Mouse (Mus musculus) right cerebral cortex, postnatal 4 days (tissue): ENCODE measurements around the gene Selenbp1.

ENCODE experiments used
- DNase-seq: peaks from one replicate; pipeline ENCODE4 v3.0.0-alpha.2; 2022

Gene Selenbp1

DNA sequence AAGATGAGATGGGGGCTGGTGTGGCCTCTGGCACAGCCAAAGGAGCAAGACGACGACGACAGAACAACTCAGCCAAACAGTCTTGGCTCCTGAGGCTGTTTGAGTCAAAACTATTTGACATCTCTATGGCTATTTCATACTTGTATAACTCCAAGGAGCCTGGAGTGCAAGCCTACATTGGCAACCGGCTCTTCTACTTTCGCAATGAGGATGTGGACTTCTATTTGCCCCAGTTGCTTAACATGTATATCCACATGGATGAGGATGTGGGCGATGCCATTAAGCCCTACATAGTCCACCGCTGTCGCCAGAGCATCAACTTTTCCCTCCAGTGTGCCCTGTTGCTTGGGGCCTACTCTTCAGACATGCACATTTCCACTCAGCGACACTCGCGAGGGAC lies 51.5 kb downstream of the Selenbp1 start:
- no peak for DNase-seq

- DNase-seq = no peak
These were observed 52.7 kb downstream of the Selenbp1 start for GRCm38 (mm10) chr3:94985513-94985912.

DNA sequence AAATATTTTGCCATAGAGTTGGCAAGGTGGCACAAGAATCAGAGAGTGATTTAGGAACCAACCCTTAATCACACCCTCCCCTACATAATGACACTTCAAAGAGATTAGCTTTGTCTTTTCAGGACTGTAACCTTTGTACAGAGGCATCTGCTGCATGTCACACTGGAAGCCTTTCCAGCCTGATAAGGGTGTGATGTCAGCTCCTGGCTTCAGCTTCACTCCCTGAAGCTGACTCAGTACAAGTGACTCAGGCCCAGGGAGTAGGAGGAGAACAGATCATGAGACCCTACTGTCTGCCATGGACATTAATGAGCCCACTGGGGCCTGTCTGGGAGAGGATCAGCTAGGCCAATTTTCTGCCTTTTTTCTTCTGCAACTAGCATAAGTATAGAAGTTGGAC lies 54.7 kb downstream of the Selenbp1 start:
- DNase-seq = no peak

DNA sequence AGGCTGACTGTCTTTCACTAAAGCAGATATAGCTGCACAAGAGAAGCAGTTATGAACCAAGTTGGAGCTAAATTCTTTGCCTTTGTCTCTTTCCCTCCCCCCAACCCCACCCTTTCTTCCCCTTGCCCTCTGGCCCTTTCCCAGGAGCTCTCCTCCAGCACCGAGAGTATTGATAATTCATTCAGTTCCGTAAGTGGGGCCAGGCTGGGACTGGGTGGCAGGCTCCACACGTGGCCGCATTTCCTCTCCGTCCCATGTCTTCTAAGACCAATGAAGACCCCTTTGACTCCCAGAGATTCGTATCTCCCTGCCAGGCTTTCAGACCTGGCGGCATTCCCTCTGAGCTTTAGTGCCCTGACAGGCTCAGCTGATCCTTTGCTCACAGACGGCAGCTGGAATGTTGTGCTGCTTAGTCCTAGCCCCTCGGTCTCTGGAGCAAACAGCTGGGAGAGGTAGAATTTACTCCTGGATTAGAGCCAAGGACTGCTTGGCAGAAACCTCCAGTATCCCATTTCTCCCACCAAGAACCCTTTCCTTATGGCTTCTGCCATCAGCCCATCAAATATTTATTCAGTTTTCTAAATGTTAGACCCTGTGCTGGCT lies 56.4 kb downstream of the Selenbp1 start:
- DNase-seq = no peak
